Mouse (Mus musculus): ENCODE data around the gene Arhgef19.

- no peak for TF ChIP-seq CTCF (conservative IDR thresholded peaks at IDR 0.05; ENCODE audit: insufficient read depth, insufficient read length, low read depth, low read length)
- TF ChIP-seq POLR2A (IDR thresholded peaks at IDR 0.05; ENCODE audit: low read depth, low read length): no peak
Observed at GRCm38 (mm10) chr4:141197686-141198035, 41.6 kb upstream of the Arhgef19 start.

Measured in kidney, adult 2 months (tissue).